Mouse (Mus musculus): ENCODE results near the gene Bcl2l13.
"Not testable (repeated sequence)": the region's sequence is repeated elsewhere in the genome, so short reads cannot be mapped to it uniquely, and the experiment has no call there.

Gene Bcl2l13

DNA sequence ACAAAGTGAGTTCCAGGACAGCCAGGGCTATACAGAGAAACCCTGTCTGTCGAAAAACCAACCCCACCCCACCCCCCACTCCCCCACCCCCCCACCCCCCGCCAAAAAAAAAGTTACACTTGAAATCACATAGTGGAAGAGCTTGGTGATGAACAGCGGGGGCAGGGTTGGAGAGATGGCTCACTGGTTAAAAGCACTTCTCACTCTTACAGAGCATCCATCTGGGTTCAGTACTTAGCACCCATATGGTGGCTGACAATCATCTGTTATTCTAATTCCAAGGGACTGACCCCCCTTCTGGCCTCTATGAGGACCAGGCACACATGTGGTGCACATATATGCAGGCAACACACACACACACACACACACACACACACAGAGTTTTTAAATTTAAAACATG lies 82.0 kb downstream of the Bcl2l13 start:
- H3K9me3 ChIP-seq (ENCODE audit: low read length), result no peaks in the 10 kb centered on the region
- peaks cover 37% of the 10 kb centered on the region for H3K4me1 ChIP-seq (replicated peaks; ENCODE audit: low read depth, low read length)
- TF ChIP-seq NANOG (IDR thresholded peaks at IDR 0.05; ENCODE audit: borderline replicate concordance, low read length) (no peak), POU5F1 (IDR thresholded peaks at IDR 0.05; ENCODE audit: borderline replicate concordance, low read length) (no peak), CTCF (conservative IDR thresholded peaks at IDR 0.05; ENCODE audit: low read length) (no peak)
- H3K27me3 ChIP-seq (ENCODE audit: insufficient read depth, low read length), result peaks cover 4% of the 10 kb centered on the region; the same call in 1 of the 2 replicates
- no peak overlapping the region for H3K4me3 ChIP-seq (replicated peaks; ENCODE audit: low read length)
- H3K36me3 ChIP-seq (ENCODE audit: insufficient read depth, low read length), result peaks cover 16% of the 10 kb centered on the region

DNA sequence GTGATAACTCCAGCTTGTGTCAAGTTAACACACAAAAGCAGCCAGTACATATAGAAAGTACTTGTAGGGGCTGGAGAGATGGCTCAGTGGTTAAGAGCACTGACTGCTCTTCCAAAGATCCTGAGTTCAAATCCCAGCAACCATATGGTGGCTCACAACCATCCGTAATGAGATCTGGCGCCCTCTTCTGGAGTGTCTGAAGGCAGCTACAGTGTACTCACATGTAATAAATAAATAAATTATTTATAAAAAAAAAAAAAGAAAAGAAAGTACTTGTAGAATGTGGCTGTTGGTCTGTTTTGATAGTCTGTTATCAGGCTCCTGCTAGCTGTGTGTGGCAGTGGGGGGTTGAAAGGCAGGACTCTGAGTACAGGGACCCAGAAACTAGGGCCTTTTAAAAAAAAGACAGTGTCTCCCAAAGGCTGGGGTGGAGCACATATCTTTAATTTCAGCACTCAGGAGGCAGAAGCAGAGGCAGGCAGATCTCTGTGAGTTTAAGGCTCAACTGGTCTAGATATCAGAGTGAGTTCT lies 88.8 kb downstream of the Bcl2l13 start:
- not testable (repeated sequence) for H3K27me3 ChIP-seq (ENCODE audit: insufficient read depth, low read length); H3K4me1 ChIP-seq (replicated peaks; ENCODE audit: low read depth, low read length); H3K36me3 ChIP-seq (ENCODE audit: insufficient read depth, low read length); H3K9me3 ChIP-seq (ENCODE audit: low read length); H3K4me3 ChIP-seq (replicated peaks; ENCODE audit: low read length)

DNA sequence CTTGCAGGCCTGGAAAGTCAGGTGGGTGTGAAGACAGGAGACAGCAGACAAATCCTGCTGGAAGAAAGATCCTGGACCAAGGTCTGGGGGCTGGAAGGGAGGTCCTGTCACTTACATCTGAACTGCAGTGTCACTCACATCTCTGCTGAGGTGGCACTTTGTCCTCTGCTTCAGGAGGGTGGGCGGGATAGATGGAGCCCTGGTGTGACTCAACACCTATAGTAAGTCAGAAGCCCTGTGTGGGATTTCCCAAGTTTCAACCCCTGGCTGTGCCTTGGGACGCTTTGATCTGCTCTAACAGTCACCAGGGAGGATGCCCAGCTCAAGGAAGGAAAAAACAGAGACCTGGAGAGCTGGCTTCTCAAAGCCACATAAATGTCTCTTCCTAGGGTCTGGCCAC lies 90.9 kb downstream of the Bcl2l13 start:
- Histone ChIP-seq H3K27me3 (ENCODE audit: insufficient read depth, low read length) (no peaks in the 10 kb centered on the region), H3K9me3 (ENCODE audit: low read length) (no peaks in the 10 kb centered on the region)
- TF ChIP-seq POU5F1 (IDR thresholded peaks at IDR 0.05; ENCODE audit: borderline replicate concordance, low read length), result no peak
- no peak for TF ChIP-seq CTCF (conservative IDR thresholded peaks at IDR 0.05; ENCODE audit: low read length)
- TF ChIP-seq NANOG (IDR thresholded peaks at IDR 0.05; ENCODE audit: borderline replicate concordance, low read length), result no peak

DNA sequence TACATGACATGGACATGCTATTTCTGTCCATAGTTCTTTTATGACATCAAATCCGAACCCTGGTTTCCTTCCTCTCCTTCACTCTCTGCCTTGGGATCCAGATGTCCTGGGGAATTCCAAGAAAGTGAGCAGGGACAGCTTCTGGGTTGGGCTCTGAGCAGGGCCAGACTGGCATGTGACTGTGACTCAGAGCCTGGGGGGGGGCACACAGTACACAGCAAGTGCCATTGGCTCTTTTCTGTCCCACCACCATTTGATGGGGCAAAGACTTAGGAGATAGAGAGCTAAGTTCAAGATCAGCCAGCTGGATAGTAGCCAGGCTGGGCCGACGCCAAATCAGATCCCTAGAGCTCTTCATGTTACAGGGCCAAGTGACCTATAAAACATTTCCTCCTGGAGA lies 91.8 kb downstream of the Bcl2l13 start:
- TF ChIP-seq POU5F1 (IDR thresholded peaks at IDR 0.05; ENCODE audit: borderline replicate concordance, low read length), result no peak
- TF ChIP-seq CTCF (conservative IDR thresholded peaks at IDR 0.05; ENCODE audit: low read length), result no peak
- TF ChIP-seq NANOG (IDR thresholded peaks at IDR 0.05; ENCODE audit: borderline replicate concordance, low read length), result no peak
- peaks cover 11% of the 10 kb centered on the region for H3K4me1 ChIP-seq (replicated peaks; ENCODE audit: low read depth, low read length)
- H3K27me3 ChIP-seq (ENCODE audit: insufficient read depth, low read length), result no peaks in the 10 kb centered on the region
- H3K9me3 ChIP-seq (ENCODE audit: low read length), result no peaks in the 10 kb centered on the region
- no peak overlapping the region for H3K4me3 ChIP-seq (replicated peaks; ENCODE audit: low read length)
- peaks cover 5% of the 10 kb centered on the region; the same call in 1 of the 2 replicates for H3K36me3 ChIP-seq (ENCODE audit: insufficient read depth, low read length)

More for the DNA sequence above, 90.9 kb downstream of the Bcl2l13 start:
- peaks cover 5% of the 10 kb centered on the region; the same call in 1 of the 2 replicates for H3K4me1 ChIP-seq (replicated peaks; ENCODE audit: low read depth, low read length)
- H3K36me3 ChIP-seq (ENCODE audit: insufficient read depth, low read length), result no peaks in the 10 kb centered on the region
- H3K4me3 ChIP-seq (replicated peaks; ENCODE audit: low read length), result no peak overlapping the region

DNA sequence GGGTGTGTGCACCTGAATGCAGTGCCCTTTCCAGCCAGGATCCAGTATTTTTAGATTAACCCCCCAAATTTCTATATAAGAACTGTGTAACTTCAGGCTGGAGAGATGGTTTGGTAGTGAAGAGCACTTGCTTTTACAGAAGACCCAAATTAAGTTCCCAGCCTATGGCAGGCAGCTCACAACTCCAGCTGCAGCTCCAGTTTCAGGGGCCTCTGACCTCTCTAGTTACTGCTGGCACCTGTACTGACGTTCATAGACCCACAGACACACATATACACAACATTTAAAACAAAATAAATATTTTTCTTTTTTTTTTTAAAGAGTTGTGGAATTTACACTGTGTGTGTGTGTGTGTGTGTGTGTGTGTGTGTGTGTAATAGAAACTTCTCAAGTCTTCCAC lies 93.4 kb downstream of the Bcl2l13 start:
- TF ChIP-seq POU5F1 (IDR thresholded peaks at IDR 0.05; ENCODE audit: borderline replicate concordance, low read length) (no peak), CTCF (conservative IDR thresholded peaks at IDR 0.05; ENCODE audit: low read length) (no peak), NANOG (IDR thresholded peaks at IDR 0.05; ENCODE audit: borderline replicate concordance, low read length) (no peak)
- Histone ChIP-seq H3K4me3 (replicated peaks; ENCODE audit: low read length) (no peak overlapping the region), H3K36me3 (ENCODE audit: insufficient read depth, low read length) (peaks cover 11% of the 10 kb centered on the region; the same call in 1 of the 2 replicates), H3K4me1 (replicated peaks; ENCODE audit: low read depth, low read length) (peaks cover 10% of the 10 kb centered on the region), H3K27me3 (ENCODE audit: insufficient read depth, low read length) (no peaks in the 10 kb centered on the region), H3K9me3 (ENCODE audit: low read length) (no peaks in the 10 kb centered on the region)

DNA sequence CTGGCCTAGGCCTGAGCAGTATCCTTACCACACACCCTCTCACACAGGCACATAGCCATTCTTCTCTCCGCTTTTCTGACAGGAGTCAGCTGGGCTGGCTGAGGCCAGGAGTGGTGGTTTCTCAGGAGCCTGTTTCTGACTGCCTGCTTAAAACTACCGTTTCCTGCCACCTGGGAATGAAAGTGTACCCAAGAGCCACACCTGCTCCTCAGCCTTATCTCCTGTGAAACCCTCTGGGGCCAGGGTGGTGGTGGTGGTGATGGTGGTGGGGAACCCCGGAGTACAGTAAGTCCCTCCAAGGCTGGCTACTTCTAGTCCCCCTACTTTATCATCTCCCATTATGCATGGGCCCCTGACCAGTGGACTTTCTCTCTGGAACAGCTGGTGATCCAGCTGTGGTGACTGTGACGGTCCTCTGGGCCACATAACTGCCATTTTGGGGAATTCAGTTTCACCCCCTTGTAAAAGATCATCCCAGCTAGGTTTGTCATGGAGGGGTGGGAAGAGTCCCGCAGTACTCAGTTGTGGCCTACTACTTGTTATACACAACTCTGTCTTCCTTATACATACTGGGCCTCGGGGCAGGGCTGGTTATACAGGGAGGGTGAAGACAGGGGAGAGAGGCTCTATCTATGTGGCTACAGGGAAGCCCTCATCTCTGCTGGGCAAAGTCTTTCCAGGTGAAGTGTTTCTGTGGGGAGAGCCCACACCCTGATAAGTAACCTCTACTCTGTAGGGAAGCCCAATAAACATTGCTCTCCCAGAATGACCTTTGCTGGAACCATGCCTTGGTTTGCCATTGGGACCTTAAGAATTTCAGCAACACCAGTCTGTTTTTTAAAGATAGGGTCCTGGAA lies 94.7 kb downstream of the Bcl2l13 start:
- H3K27me3 ChIP-seq (ENCODE audit: insufficient read depth, low read length), result no peaks in the 10 kb centered on the region
- no peak for TF ChIP-seq POU5F1 (IDR thresholded peaks at IDR 0.05; ENCODE audit: borderline replicate concordance, low read length)
- TF ChIP-seq NANOG (IDR thresholded peaks at IDR 0.05; ENCODE audit: borderline replicate concordance, low read length), result no peak
- no peak for TF ChIP-seq CTCF (conservative IDR thresholded peaks at IDR 0.05; ENCODE audit: low read length)
- H3K36me3 ChIP-seq (ENCODE audit: insufficient read depth, low read length), result peaks cover 11% of the 10 kb centered on the region; the same call in 1 of the 2 replicates
- no peak overlapping the region for H3K4me3 ChIP-seq (replicated peaks; ENCODE audit: low read length)
- H3K9me3 ChIP-seq (ENCODE audit: low read length), result no peaks in the 10 kb centered on the region
- peaks cover 22% of the 10 kb centered on the region for H3K4me1 ChIP-seq (replicated peaks; ENCODE audit: low read depth, low read length)

DNA sequence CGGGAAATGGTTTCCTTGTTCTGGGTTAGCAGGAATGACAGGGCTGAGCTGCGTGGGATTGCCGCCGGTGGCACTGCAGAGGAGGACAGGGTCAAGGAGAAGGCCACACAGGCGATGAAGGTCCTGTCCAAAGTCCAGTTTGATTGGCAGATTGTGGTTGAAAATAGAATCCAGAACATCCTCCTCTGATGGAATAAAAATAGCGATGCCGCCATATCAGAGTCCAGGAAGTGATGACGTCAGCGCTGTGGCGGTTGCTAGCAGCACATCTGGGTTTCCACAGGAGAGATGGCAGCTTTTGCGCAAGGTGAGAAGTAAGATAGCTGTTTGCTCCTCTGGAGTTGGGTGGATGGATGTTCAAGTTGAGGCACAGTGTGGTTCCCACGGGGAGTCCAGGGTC lies 96.6 kb downstream of the Bcl2l13 start:
- no peak for TF ChIP-seq POU5F1 (IDR thresholded peaks at IDR 0.05; ENCODE audit: borderline replicate concordance, low read length)
- no peak for TF ChIP-seq CTCF (conservative IDR thresholded peaks at IDR 0.05; ENCODE audit: low read length)
- no peak for TF ChIP-seq NANOG (IDR thresholded peaks at IDR 0.05; ENCODE audit: borderline replicate concordance, low read length)
- Histone ChIP-seq H3K36me3 (ENCODE audit: insufficient read depth, low read length) (peaks cover 11% of the 10 kb centered on the region; the same call in 1 of the 2 replicates), H3K9me3 (ENCODE audit: low read length) (no peaks in the 10 kb centered on the region), H3K27me3 (ENCODE audit: insufficient read depth, low read length) (no peaks in the 10 kb centered on the region), H3K4me3 (replicated peaks; ENCODE audit: low read length) (no peak overlapping the region; the same call in 1 of the 2 replicates), H3K4me1 (replicated peaks; ENCODE audit: low read depth, low read length) (peaks cover 26% of the 10 kb centered on the region)

DNA sequence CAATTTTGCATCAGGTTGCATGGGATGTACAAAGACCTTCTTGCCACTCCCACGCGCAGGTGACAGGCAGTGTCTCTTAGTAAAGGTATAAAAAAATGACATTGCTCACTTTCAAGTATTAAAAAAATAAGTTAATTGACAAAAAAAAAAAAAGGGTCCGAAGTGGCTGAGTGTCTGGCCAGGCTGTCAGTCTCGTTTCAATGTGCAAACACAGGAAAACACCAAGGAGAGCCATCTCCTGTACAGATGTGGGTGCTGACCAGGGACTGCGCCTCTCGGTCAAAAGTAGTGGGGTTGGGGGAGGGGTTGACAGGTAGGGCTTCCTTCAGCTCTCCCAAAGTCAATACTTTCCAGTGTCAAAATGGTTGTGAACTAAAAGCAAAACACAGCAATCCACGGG lies 97.7 kb downstream of the Bcl2l13 start:
- TF ChIP-seq NANOG (IDR thresholded peaks at IDR 0.05; ENCODE audit: borderline replicate concordance, low read length) (no peak), CTCF (conservative IDR thresholded peaks at IDR 0.05; ENCODE audit: low read length) (no peak), POU5F1 (IDR thresholded peaks at IDR 0.05; ENCODE audit: borderline replicate concordance, low read length) (no peak)
- peaks cover 11% of the 10 kb centered on the region; the same call in 1 of the 2 replicates for H3K36me3 ChIP-seq (ENCODE audit: insufficient read depth, low read length)

More for the DNA sequence above, 97.7 kb downstream of the Bcl2l13 start:
- Histone ChIP-seq H3K27me3 (ENCODE audit: insufficient read depth, low read length) (no peaks in the 10 kb centered on the region), H3K9me3 (ENCODE audit: low read length) (no peaks in the 10 kb centered on the region), H3K4me1 (replicated peaks; ENCODE audit: low read depth, low read length) (peaks cover 36% of the 10 kb centered on the region), H3K4me3 (replicated peaks; ENCODE audit: low read length) (no peak overlapping the region)

All from E14TG2a.4 (cell line).